Mouse (Mus musculus) testis, adult 2 months (tissue): Measurements from ENCODE around the gene Cilp. TPM values are rescaled to one million over a fixed set of nuclear protein-coding genes. Genes with fewer than 3 reads are reported as not detected.

Experiments
- H3K27ac ChIP-seq: fragments of 200-500 bp; 2 replicates; pipeline ENCODE4 v1.5.1; 2012; ENCODE audit warnings: low read depth, low read length; ENCODE audit not compliant: control insufficient read depth, insufficient read depth
- H3K27me3 ChIP-seq: fragments of 200-500 bp; 2 replicates; pipeline ENCODE4 v1.6.1; 2012; ENCODE audit warnings: mild to moderate bottlenecking, low read length, moderate library complexity; ENCODE audit not compliant: control insufficient read depth, insufficient read depth
- H3K36me3 ChIP-seq: fragments of 200-500 bp; 2 replicates; pipeline ENCODE4 v1.6.1; 2012; ENCODE audit warnings: mild to moderate bottlenecking, low read length; ENCODE audit not compliant: control insufficient read depth, insufficient read depth
- H3K4me1 ChIP-seq: fragments of 200-500 bp; 2 replicates; pipeline ENCODE4 v1.6.1; 2012; ENCODE audit warnings: low read length; ENCODE audit not compliant: control insufficient read depth, insufficient read depth
- H3K4me3 ChIP-seq: fragments of 200-500 bp; 2 replicates; pipeline ENCODE4 v1.5.1; 2012; ENCODE audit warnings: low read depth, mild to moderate bottlenecking, low read length, moderate library complexity, mixed read lengths; ENCODE audit not compliant: control insufficient read depth
- CTCF ChIP-seq: fragments of 200-500 bp; IDR thresholded peaks from 2 replicates; pipeline ENCODE4 v1.5.1; 2012; ENCODE audit warnings: low read depth, mild to moderate bottlenecking, inconsistent platforms, low read length, moderate library complexity; ENCODE audit not compliant: control insufficient read depth, insufficient read depth, insufficient replicate concordance
- POLR2A ChIP-seq: fragments of 200-500 bp; IDR thresholded peaks from 2 replicates; pipeline ENCODE4 v1.6.1; 2012; ENCODE audit warnings: low read depth, mild to moderate bottlenecking, inconsistent platforms, low read length, moderate library complexity; ENCODE audit not compliant: control insufficient read depth
- polyA plus RNA-seq: library from polyadenylated mRNA; depleted of rRNA; stranded (reverse); fragments of >200 nt; gene quantifications from 2 replicates; pipeline ENCODE4 v1.2.3, GENCODE M21; 2012

The Cilp gene
- polyA plus RNA-seq, 1 experiment: 0.33 TPM

- Histone ChIP-seq H3K4me1 (no peaks in the 10 kb centered on the region), H3K4me3 (no peak overlapping the region), H3K36me3 (no peaks in the 10 kb centered on the region), H3K27ac (no peak overlapping the region), H3K27me3 (no peaks in the 10 kb centered on the region)
- TF ChIP-seq CTCF (no peak), POLR2A (no peak)
These were observed 16.6 kb upstream of the Cilp start for GRCm38 (mm10) chr9:65248377-65248690.

GRCm38 (mm10) chr9:65252026-65252425 is 13.0 kb upstream of the Cilp start:
- no peak overlapping the region for H3K27ac ChIP-seq
- no peaks in the 10 kb centered on the region for H3K4me1 ChIP-seq
- TF ChIP-seq CTCF (no peak), POLR2A (no peak)
- no peaks in the 10 kb centered on the region for H3K27me3 ChIP-seq
- H3K36me3 ChIP-seq: no peaks in the 10 kb centered on the region
- no peak overlapping the region for H3K4me3 ChIP-seq

GRCm38 (mm10) chr9:65255906-65256600 is 8.9 kb upstream of the Cilp start:
- Histone ChIP-seq H3K27ac (no peak overlapping the region), H3K4me1 (no peaks in the 10 kb centered on the region), H3K4me3 (no peak overlapping the region), H3K36me3 (no peaks in the 10 kb centered on the region), H3K27me3 (no peaks in the 10 kb centered on the region)
- no peak for TF ChIP-seq POLR2A
- TF ChIP-seq CTCF: no peak

DNA sequence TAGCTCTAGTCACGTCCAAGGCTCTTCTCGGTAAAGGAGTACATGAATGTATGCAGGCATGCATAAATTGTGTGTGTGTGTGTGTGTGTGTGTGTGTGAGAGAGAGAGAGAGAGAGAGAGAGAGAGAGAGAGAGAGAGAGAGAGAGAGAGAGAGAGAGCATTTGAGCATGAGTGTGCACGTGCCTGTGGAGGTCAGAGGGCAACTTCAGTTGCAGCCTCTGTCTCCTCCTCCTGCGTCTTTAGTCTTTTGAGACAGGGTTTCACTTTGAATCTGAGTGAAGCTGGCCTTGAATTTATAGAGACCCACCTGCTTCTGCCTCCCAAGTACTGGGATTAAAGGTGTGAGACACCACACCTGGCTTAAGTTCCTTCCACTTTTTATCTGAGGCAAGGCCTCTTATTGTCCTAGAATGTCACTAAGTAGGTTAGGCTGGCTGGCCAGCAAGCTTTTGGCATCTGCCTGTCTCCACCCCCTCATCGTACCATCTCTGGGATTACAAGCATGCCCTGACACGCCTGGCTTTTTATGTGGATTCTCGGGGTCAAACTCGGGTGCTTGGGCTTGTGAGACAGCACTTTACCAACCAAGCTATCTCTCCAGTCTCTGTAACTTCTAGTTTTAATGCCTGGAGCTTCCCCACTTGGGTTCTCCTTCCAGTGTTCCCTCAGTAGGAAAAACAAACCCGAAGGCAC is 7.6 kb upstream of the Cilp start:
- no peak for TF ChIP-seq POLR2A
- TF ChIP-seq CTCF: no peak
- no peaks in the 10 kb centered on the region for H3K27me3 ChIP-seq
- no peaks in the 10 kb centered on the region for H3K36me3 ChIP-seq
- H3K4me3 ChIP-seq: no peak overlapping the region
- H3K27ac ChIP-seq: no peak overlapping the region
- no peaks in the 10 kb centered on the region; the same call in 1 of the 2 replicates for H3K4me1 ChIP-seq

GRCm38 (mm10) chr9:65259366-65259765 is 5.6 kb upstream of the Cilp start:
- H3K36me3 ChIP-seq: no peaks in the 10 kb centered on the region
- no peaks in the 10 kb centered on the region for H3K27me3 ChIP-seq
- no peak overlapping the region for H3K4me3 ChIP-seq
- TF ChIP-seq POLR2A (no peak), CTCF (no peak)
- no peaks in the 10 kb centered on the region; the same call in 1 of the 2 replicates for H3K4me1 ChIP-seq
- H3K27ac ChIP-seq: no peak overlapping the region

DNA sequence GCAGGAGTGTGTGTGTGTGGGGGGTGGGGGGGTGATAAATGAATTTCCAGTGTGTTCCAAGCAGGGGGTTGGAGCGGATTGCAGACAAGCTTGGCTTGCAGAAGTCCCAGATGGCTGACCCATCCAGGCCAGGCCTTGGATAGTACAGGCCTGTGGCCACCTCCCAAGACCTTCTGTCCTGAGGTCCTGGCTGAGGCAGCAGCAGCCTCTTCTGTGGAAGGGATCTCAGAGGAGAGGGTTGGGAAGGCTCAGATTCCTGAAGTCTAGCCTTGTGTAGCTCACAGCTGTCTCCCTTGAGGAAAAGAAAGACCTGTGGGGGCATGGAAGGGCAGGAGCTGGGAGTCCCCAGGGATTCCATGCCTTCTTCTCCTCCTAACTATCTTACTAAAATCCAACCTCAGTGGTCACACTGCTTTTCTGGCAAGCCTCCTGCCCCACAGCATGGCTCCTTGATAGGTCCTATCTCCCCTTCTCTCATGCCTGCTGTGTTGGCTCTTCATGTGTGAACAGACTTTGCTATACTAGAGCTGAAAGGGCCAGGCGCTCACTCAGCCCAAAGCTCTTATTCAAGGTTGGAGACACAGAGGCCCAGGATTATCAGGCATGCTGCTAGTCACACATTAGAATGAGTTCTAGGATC is 3.3 kb upstream of the Cilp start:
- TF ChIP-seq POLR2A: no peak
- TF ChIP-seq CTCF: no peak
- Histone ChIP-seq H3K4me1 (no peaks in the 10 kb centered on the region; the same call in 1 of the 2 replicates), H3K36me3 (no peaks in the 10 kb centered on the region), H3K27me3 (no peaks in the 10 kb centered on the region), H3K27ac (no peak overlapping the region), H3K4me3 (no peak overlapping the region)

DNA sequence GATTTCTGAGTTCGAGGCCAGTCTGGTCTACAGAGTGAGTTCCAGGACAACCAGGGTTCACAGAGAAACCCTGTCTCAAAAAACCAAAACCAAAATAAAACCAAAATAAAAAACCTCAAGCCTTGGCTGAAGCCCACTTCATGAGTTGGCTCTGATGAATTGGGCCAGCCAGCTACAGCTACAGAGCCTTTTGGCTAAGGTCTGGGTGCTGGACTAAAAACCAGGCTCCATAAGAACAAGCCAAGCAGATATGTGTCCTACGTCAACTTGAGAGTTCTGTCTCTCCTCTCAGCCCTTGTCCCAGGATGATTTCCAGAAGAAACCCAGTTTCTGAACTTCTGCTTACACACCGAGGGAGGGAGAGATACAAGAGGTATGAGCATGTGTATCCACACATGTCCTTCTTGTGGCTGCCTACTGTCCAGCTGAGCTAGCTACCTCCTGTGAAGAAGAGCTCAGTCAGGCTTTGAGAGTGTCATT is 2.3 kb upstream of the Cilp start:
- H3K27me3 ChIP-seq: no peaks in the 10 kb centered on the region
- no peaks in the 10 kb centered on the region; the same call in 1 of the 2 replicates for H3K4me1 ChIP-seq
- no peak for TF ChIP-seq POLR2A
- TF ChIP-seq CTCF: no peak
- no peaks in the 10 kb centered on the region for H3K36me3 ChIP-seq
- H3K27ac ChIP-seq: no peak overlapping the region
- no peak overlapping the region for H3K4me3 ChIP-seq
